Mouse (Mus musculus) CH12.LX (cell line): ENCODE data around the gene Gm17655. TPM values are rescaled to one million over a fixed set of nuclear protein-coding genes. Genes with fewer than 3 reads are reported as not detected.
"Not testable (repeated sequence)": the region's sequence is repeated elsewhere in the genome, so short reads cannot be mapped to it uniquely, and the experiment has no call there.

ENCODE experiments used
- DNase-seq: peaks from one replicate; pipeline ENCODE4 v3.0.0-alpha.2; 2013; ENCODE audit errors: extremely low read depth
- H3K27ac ChIP-seq: 2 replicates; pipeline ENCODE4 v1.5.1; 2012; ENCODE audit warnings: low read depth, mild to moderate bottlenecking, control low read depth, moderate library complexity; ENCODE audit not compliant: insufficient read depth
- H3K27me3 ChIP-seq: replicated peaks from 2 replicates; pipeline ENCODE3; 2012; ENCODE audit warnings: inconsistent platforms
- H3K36me3 ChIP-seq, 2 experiments: replicated peaks in 1 of 2; 2 replicates each; pipeline versions ENCODE3 to v1.6.1; 2012; ENCODE audit warnings: inconsistent platforms in 1 of 2, low read length in 1 of 2, mild to moderate bottlenecking in 1 of 2, mixed read lengths in 1 of 2, moderate library complexity in 1 of 2; ENCODE audit not compliant: control insufficient read depth in 1 of 2, insufficient read depth in 1 of 2
- H3K4me1 ChIP-seq, 2 experiments: 2 replicates each; pipeline ENCODE4 v1.6.1; 2012; ENCODE audit warnings: inconsistent platforms in 1 of 2, moderate library complexity in 1 of 2; ENCODE audit not compliant: insufficient read depth in 2 of 2, control insufficient read depth in 1 of 2
- H3K4me2 ChIP-seq: 2 replicates; pipeline ENCODE4 v1.6.1; 2012; ENCODE audit warnings: low read depth, mild to moderate bottlenecking, control low read depth; ENCODE audit not compliant: poor library complexity, insufficient read depth, severe bottlenecking
- H3K4me3 ChIP-seq, 3 experiments: fragments of 150-350 bp in 1 of 3; sonication (generic) in 1 of 3; replicated peaks in 1 of 3; 2 replicates each; pipeline versions ENCODE3 to v1.5.1; 2011 to 2012; ENCODE audit warnings: low read depth in 2 of 3, low read length in 2 of 3, mild to moderate bottlenecking in 2 of 3, moderate library complexity in 2 of 3, control low read depth in 1 of 3, improper control_type of control experiment in 1 of 3, inconsistent platforms in 1 of 3, mixed read lengths in 1 of 3; ENCODE audit not compliant: poor library complexity in 1 of 3
- H3K79me2 ChIP-seq: replicated peaks from 2 replicates; pipeline ENCODE4 v1.6.1; 2012; ENCODE audit warnings: mild to moderate bottlenecking, moderate library complexity; ENCODE audit not compliant: control insufficient read depth, poor library complexity, insufficient read depth, severe bottlenecking; ENCODE audit errors: extremely low read depth
- H3K9ac ChIP-seq: 2 replicates; pipeline ENCODE4 v1.6.1; 2012; ENCODE audit warnings: low read depth, mild to moderate bottlenecking, control low read depth, moderate library complexity; ENCODE audit not compliant: insufficient read depth
- H3K9me3 ChIP-seq: replicated peaks from 2 replicates; pipeline ENCODE3; 2012; ENCODE audit warnings: low read length, inconsistent platforms, mixed read lengths
- CTCF ChIP-seq, 2 experiments: IDR thresholded peaks in 1 of 2; conservative IDR thresholded peaks in 1 of 2; 2 replicates each; pipeline ENCODE4 v1.5.1; 2011 to 2012; ENCODE audit warnings: low read depth in 2 of 2, low read length in 2 of 2, improper control_type of control experiment in 1 of 2, inconsistent platforms in 1 of 2, mild to moderate bottlenecking in 1 of 2, moderate library complexity in 1 of 2
- E2F4 ChIP-seq: IDR thresholded peaks from 2 replicates; pipeline ENCODE4 v1.6.1; 2011; ENCODE audit warnings: low read depth, low read length, improper control_type of control experiment; ENCODE audit not compliant: insufficient replicate concordance
- NRF1 ChIP-seq: IDR thresholded peaks from 2 replicates; pipeline ENCODE4 v1.6.1; 2014; ENCODE audit warnings: low read depth, mild to moderate bottlenecking, inconsistent platforms, low read length, improper control_type of control experiment, moderate library complexity
- RAD21 ChIP-seq: IDR thresholded peaks from 2 replicates; pipeline ENCODE4 v1.6.1; 2011; ENCODE audit warnings: low read depth, mild to moderate bottlenecking, low read length, improper control_type of control experiment, moderate library complexity
- SMC3 ChIP-seq: IDR thresholded peaks from 2 replicates; pipeline ENCODE4 v1.6.1; 2011; ENCODE audit warnings: low read depth, low read length, improper control_type of control experiment
- dilution Hi-C: fragments of 300-500 bp; cut with MboI; formaldehyde crosslinking; loops from 2 replicates; pipeline ENCODE4 v1.14.3; 2020; ENCODE audit warnings: low sequenced_read_pairs; ENCODE audit not compliant: extremely low pct_unique_long_range_greater_than_20kb, extremely low pct_ligation_motif_present
- in situ Hi-C: fragments of 300-500 bp; cut with MboI; formaldehyde crosslinking; loops from 3 replicates; pipeline ENCODE4 v1.14.3; 2019; ENCODE audit warnings: low sequenced_read_pairs, low pct_ligation_motif_present, low pct_unique_long_range_greater_than_20kb, mixed read lengths
- polyA plus RNA-seq: library from polyadenylated mRNA; unstranded; fragments of >175 nt; gene quantifications from 2 replicates; pipeline ENCODE4 v1.2.1, GENCODE M21; 2012; ENCODE audit warnings: low read depth; ENCODE audit not compliant: insufficient read length
- total RNA-seq, 2 experiments: library from RNA; depleted of rRNA; stranded (reverse); fragments of 300-350 nt in 1 of 2; fragments of >200 nt in 1 of 2; gene quantifications; 2 replicates each; pipeline ENCODE4 v1.2.3; 2012 to 2014

Gene Gm17655
- total and polyA plus RNA-seq, 3 experiments, result 2.3 to 4.7 (median 2.6) TPM

DNA sequence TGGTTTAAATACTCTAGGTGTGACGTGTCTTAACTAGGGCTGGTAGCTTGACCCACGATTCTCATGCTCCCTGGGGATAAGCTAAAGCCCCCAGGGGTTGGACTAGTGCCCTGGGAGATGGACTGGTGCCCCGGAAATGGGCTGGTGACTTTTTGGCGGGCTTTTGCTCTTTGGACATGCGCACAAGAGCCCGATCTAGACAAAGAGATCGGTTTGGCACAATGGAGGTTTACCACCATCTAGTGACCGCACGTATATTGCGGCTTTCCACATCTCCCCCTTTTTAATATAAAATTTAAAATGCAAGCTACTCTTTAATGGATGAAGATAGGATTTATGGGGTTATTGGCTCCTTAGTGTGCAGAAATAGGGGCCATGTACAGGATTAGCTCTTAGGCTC, 56.5 kb downstream of the Gm17655 start:
- H3K27ac ChIP-seq, DNase-seq, H3K4me3 ChIP-seq, H3K36me3 ChIP-seq, H3K9ac ChIP-seq, H3K27me3 ChIP-seq, H3K4me1 ChIP-seq, H3K4me2 ChIP-seq, H3K9me3 ChIP-seq, dilution Hi-C loops, H3K79me2 ChIP-seq: not testable (repeated sequence)
- in situ Hi-C loops, result loop anchor here (10.0 kb wide), 1 partner anchor 411 kb away; no protein-coding TSS in a partner anchor
- TF ChIP-seq CTCF (conservative IDR thresholded peaks at IDR 0.05 in 1 of 2, IDR thresholded peaks at IDR 0.05 in 1 of 2; ENCODE audit: low read depth in 2 of 2, low read length in 2 of 2) (peak in 1 of 2 experiments; percentile 58; a peak in 3 of 4 replicates), NRF1 (peak; percentile 68), RAD21 (peak; percentile 49), E2F4 (peak; percentile 50; the same call in 1 of the 2 replicates), SMC3 (peak; percentile 47)

Other genes with a start within 250 kb of the Gm17655 start
- gene Gm15446, start 149.1 kb downstream of the Gm17655 start, total RNA-seq (2012; rRNA removed), result 6.0 and 10.2 TPM in 2 replicates
- gene Gm15446, start 149.1 kb downstream of the Gm17655 start, total RNA-seq (2014; rRNA removed), result 11.9 and 15.2 TPM in 2 replicates
- gene Gm15446, start 149.1 kb downstream of the Gm17655 start, polyA plus RNA-seq, result 6.2 and 19.0 TPM in 2 replicates
- 16.0 and 24.5 TPM in 2 replicates for gene Zfp932, start 76.0 kb downstream of the Gm17655 start, total RNA-seq (2012; rRNA removed)
- 36.8 and 40.4 TPM in 2 replicates for gene Zfp932, start 76.0 kb downstream of the Gm17655 start, total RNA-seq (2014; rRNA removed)
- gene Zfp932, start 76.0 kb downstream of the Gm17655 start, polyA plus RNA-seq, result 23.6 and 25.2 TPM in 2 replicates
- gene Gm35315, start 21.9 kb upstream of the Gm17655 start, total RNA-seq (2012; rRNA removed), result 2.3 and 2.6 TPM in 2 replicates
- gene Gm35315, start 21.9 kb upstream of the Gm17655 start, total RNA-seq (2014; rRNA removed), result 3.7 and 4.0 TPM in 2 replicates
- 3.3 TPM in 2 replicates for gene Gm35315, start 21.9 kb upstream of the Gm17655 start, polyA plus RNA-seq
- gene Plcxd1, start 27.5 kb upstream of the Gm17655 start, total RNA-seq (2012; rRNA removed), result 0.64 and 0.67 TPM in 2 replicates
- not detected in 2 replicates for gene Plcxd1, start 27.5 kb upstream of the Gm17655 start, total RNA-seq (2014; rRNA removed)
- 0.98 and 1.3 TPM in 2 replicates for gene Plcxd1, start 27.5 kb upstream of the Gm17655 start, polyA plus RNA-seq
- gene Gtpbp6, start 35.7 kb upstream of the Gm17655 start, total RNA-seq (2012; rRNA removed), result 39.6 and 40.1 TPM in 2 replicates
- gene Gtpbp6, start 35.7 kb upstream of the Gm17655 start, total RNA-seq (2014; rRNA removed), result 12.2 and 14.4 TPM in 2 replicates
- gene Gtpbp6, start 35.7 kb upstream of the Gm17655 start, polyA plus RNA-seq, result 24.5 and 27.9 TPM in 2 replicates
- gene Zfp605, start 37.6 kb upstream of the Gm17655 start, total RNA-seq (2012; rRNA removed), result 4.3 and 5.9 TPM in 2 replicates
- gene Zfp605, start 37.6 kb upstream of the Gm17655 start, total RNA-seq (2014; rRNA removed), result 4.2 and 5.3 TPM in 2 replicates
- 3.6 and 3.9 TPM in 2 replicates for gene Zfp605, start 37.6 kb upstream of the Gm17655 start, polyA plus RNA-seq
- gene Chfr, start 63.3 kb upstream of the Gm17655 start, total RNA-seq (2012; rRNA removed), result 33.6 and 40.8 TPM in 2 replicates
- gene Chfr, start 63.3 kb upstream of the Gm17655 start, total RNA-seq (2014; rRNA removed), result 23.8 and 23.9 TPM in 2 replicates
- 36.0 and 38.5 TPM in 2 replicates for gene Chfr, start 63.3 kb upstream of the Gm17655 start, polyA plus RNA-seq
- 15.0 and 15.7 TPM in 2 replicates for gene Golga3, start 104.2 kb upstream of the Gm17655 start, total RNA-seq (2012; rRNA removed)
- gene Golga3, start 104.2 kb upstream of the Gm17655 start, total RNA-seq (2014; rRNA removed), result 10.0 and 10.8 TPM in 2 replicates
- gene Golga3, start 104.2 kb upstream of the Gm17655 start, polyA plus RNA-seq, result 18.0 and 18.2 TPM in 2 replicates
- gene Ankle2, start 158.5 kb upstream of the Gm17655 start, total RNA-seq (2012; rRNA removed), result 30.8 and 33.2 TPM in 2 replicates
- 35.3 and 40.5 TPM in 2 replicates for gene Ankle2, start 158.5 kb upstream of the Gm17655 start, total RNA-seq (2014; rRNA removed)
- gene Ankle2, start 158.5 kb upstream of the Gm17655 start, polyA plus RNA-seq, result 35.7 and 37.1 TPM in 2 replicates
- 62.8 and 70.0 TPM in 2 replicates for gene Pgam5, start 197.4 kb upstream of the Gm17655 start, total RNA-seq (2012; rRNA removed)
- gene Pgam5, start 197.4 kb upstream of the Gm17655 start, total RNA-seq (2014; rRNA removed), result 127 and 128 TPM in 2 replicates
- 57.1 and 64.8 TPM in 2 replicates for gene Pgam5, start 197.4 kb upstream of the Gm17655 start, polyA plus RNA-seq
- gene Pxmp2, start 213.7 kb upstream of the Gm17655 start, total RNA-seq (2012; rRNA removed), result 4.6 and 5.4 TPM in 2 replicates
- gene Pxmp2, start 213.7 kb upstream of the Gm17655 start, total RNA-seq (2014; rRNA removed), result 4.5 and 4.7 TPM in 2 replicates
- 3.5 and 3.9 TPM in 2 replicates for gene Pxmp2, start 213.7 kb upstream of the Gm17655 start, polyA plus RNA-seq
- 50.7 and 55.0 TPM in 2 replicates for gene Pole, start 213.8 kb upstream of the Gm17655 start, total RNA-seq (2012; rRNA removed)
- 45.6 and 46.0 TPM in 2 replicates for gene Pole, start 213.8 kb upstream of the Gm17655 start, total RNA-seq (2014; rRNA removed)
- 56.4 and 60.2 TPM in 2 replicates for gene Pole, start 213.8 kb upstream of the Gm17655 start, polyA plus RNA-seq